Mouse (Mus musculus): ENCODE results near the gene Ntng1. TPM values are rescaled to one million over a fixed set of nuclear protein-coding genes. Genes with fewer than 3 reads are reported as not detected.
A peak's percentile ranks its signal among the peaks of the same experiment; 100 is the strongest.

Gene Ntng1
- polyA plus RNA-seq, 1 experiment = 13.6 TPM

DNA sequence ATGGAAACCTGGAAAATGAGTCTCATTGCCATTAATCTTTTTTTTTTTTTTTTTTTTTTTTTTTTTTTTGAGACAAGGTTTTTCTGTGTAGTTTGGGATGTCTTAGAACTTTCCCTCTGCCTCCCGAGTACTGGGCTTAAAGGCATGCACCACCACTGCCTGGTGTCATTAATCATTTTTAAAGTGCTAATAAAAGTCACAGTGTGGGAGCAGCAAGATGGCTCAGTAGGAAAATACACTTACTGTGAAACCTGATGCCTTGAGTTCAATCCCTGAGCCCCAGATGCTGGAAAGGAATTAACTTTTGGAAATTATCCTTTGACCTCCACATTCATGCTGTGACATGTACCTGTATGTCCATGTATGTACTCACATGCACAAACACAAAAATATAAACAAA lies 253.2 kb downstream of the Ntng1 start:
- Histone ChIP-seq H3K27ac (ENCODE audit: insufficient read depth, low read length) (no peak overlapping the region), H3K4me1 (ENCODE audit: control insufficient read depth, insufficient read depth, low read length) (no peaks in the 10 kb centered on the region), H3K4me3 (ENCODE audit: insufficient read depth, low read length) (no peak overlapping the region)
- no peak for TF ChIP-seq POLR2A (IDR thresholded peaks at IDR 0.05; ENCODE audit: extremely low read depth, insufficient read depth, low read length)
- TF ChIP-seq CTCF (IDR thresholded peaks at IDR 0.05; ENCODE audit: extremely low read depth, insufficient read depth, low read length) = no peak

DNA sequence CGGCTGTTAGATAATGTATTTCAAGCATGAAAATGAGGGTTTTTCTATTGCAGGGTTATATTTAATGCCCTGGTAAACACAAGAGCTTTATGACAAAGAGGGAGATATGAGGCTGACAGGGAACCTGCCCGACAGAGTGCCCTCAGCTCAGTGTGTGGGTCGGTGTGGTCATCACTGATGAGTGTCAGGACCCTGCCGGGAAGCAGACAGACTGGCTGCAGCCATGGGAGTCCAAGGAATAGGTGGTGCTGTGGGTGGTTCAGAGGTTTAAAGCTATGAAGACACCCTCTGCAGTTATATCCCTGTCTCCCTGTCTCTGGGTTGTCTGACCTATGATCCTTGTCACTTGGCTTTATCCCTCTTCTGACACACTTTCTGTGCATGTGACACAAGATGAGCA lies 258.1 kb downstream of the Ntng1 start:
- Histone ChIP-seq H3K27ac (ENCODE audit: insufficient read depth, low read length) (no peak overlapping the region), H3K4me1 (ENCODE audit: control insufficient read depth, insufficient read depth, low read length) (no peaks in the 10 kb centered on the region), H3K4me3 (ENCODE audit: insufficient read depth, low read length) (no peak overlapping the region)
- TF ChIP-seq CTCF (IDR thresholded peaks at IDR 0.05; ENCODE audit: extremely low read depth, insufficient read depth, low read length) = no peak
- TF ChIP-seq POLR2A (IDR thresholded peaks at IDR 0.05; ENCODE audit: extremely low read depth, insufficient read depth, low read length) = no peak

- TF ChIP-seq CTCF (IDR thresholded peaks at IDR 0.05; ENCODE audit: extremely low read depth, insufficient read depth, low read length) (no peak), POLR2A (IDR thresholded peaks at IDR 0.05; ENCODE audit: extremely low read depth, insufficient read depth, low read length) (no peak)
- Histone ChIP-seq H3K4me3 (ENCODE audit: insufficient read depth, low read length) (no peak overlapping the region), H3K4me1 (ENCODE audit: control insufficient read depth, insufficient read depth, low read length) (no peaks in the 10 kb centered on the region), H3K27ac (ENCODE audit: insufficient read depth, low read length) (no peak overlapping the region)
Measured at GRCm38 (mm10) chr3:109879061-109879460, 264.8 kb downstream of the Ntng1 start.

- Histone ChIP-seq H3K4me3 (ENCODE audit: insufficient read depth, low read length) (no peak overlapping the region), H3K4me1 (ENCODE audit: control insufficient read depth, insufficient read depth, low read length) (no peaks in the 10 kb centered on the region), H3K27ac (ENCODE audit: insufficient read depth, low read length) (no peak overlapping the region)
- TF ChIP-seq CTCF (IDR thresholded peaks at IDR 0.05; ENCODE audit: extremely low read depth, insufficient read depth, low read length) (no peak), POLR2A (IDR thresholded peaks at IDR 0.05; ENCODE audit: extremely low read depth, insufficient read depth, low read length) (no peak)
Measured at GRCm38 (mm10) chr3:109871986-109872385, 271.8 kb downstream of the Ntng1 start.

- Histone ChIP-seq H3K4me3 (ENCODE audit: insufficient read depth, low read length) (no peak overlapping the region), H3K27ac (ENCODE audit: insufficient read depth, low read length) (no peak overlapping the region), H3K4me1 (ENCODE audit: control insufficient read depth, insufficient read depth, low read length) (peaks cover 1% of the 10 kb centered on the region; the same call in 1 of the 2 replicates)
- TF ChIP-seq CTCF (IDR thresholded peaks at IDR 0.05; ENCODE audit: extremely low read depth, insufficient read depth, low read length) (no peak), POLR2A (IDR thresholded peaks at IDR 0.05; ENCODE audit: extremely low read depth, insufficient read depth, low read length) (no peak)
Measured at GRCm38 (mm10) chr3:109858276-109858675, 285.5 kb downstream of the Ntng1 start.

DNA sequence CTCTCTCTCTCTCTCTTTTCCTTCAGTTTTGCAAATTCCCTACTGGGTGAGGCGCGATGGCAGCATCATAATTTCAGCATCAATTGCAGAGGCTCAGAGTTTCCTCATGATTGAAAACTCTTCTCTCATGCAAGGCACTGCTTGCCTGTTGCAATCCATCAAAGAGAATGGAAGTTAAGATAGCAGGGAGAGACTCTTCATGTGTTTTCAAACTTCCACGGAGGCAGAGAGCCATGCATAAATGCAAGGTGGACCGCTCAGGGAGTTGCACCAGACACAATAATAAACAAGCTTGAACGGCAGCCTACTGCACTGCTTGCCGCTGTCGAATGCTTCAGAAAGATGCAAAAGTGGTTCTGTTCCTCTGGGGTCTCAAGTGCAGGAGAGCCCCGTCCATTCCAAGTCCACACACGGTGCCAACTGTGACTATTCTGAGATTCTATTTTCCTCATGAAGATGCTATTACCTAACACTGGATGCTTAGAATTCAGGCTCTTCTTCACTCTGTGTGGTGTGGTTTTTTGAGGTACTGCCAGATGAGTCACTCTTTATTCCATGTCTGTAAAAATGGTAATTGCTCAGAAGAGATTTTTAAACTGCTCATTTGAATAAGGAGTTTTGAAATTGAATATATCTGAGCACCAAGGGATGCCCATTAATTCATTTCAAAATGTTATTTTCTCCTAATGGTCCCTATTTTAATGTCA lies 289.2 kb downstream of the Ntng1 start:
- peaks cover 1% of the 10 kb centered on the region; the same call in 1 of the 2 replicates for H3K4me1 ChIP-seq (ENCODE audit: control insufficient read depth, insufficient read depth, low read length)
- peak overlapping the region; percentile 10 for H3K27ac ChIP-seq (ENCODE audit: insufficient read depth, low read length)
- no peak overlapping the region for H3K4me3 ChIP-seq (ENCODE audit: insufficient read depth, low read length)
- TF ChIP-seq CTCF (IDR thresholded peaks at IDR 0.05; ENCODE audit: extremely low read depth, insufficient read depth, low read length) (no peak), POLR2A (IDR thresholded peaks at IDR 0.05; ENCODE audit: extremely low read depth, insufficient read depth, low read length) (no peak)

DNA sequence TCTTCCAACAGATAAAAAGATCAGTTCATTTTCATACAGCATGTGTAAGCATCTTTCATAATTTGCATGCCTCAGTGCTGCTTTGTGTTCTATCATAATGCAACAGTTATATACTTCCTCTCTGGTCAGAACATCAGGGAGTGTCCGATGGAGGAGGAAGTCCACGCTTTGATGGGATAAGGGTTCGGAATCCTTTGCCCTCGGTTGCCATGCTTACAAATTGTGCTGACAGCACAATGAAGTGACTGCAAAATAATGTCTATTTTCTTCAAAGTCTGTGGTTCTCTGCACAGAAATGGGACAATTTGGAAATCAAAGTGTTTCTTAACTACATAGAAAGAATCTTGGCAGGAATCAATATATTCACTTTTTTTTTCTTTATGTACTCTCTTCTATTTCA lies 297.2 kb downstream of the Ntng1 start:
- Histone ChIP-seq H3K4me1 (ENCODE audit: control insufficient read depth, insufficient read depth, low read length) (no peaks in the 10 kb centered on the region), H3K4me3 (ENCODE audit: insufficient read depth, low read length) (no peak overlapping the region), H3K27ac (ENCODE audit: insufficient read depth, low read length) (no peak overlapping the region)
- TF ChIP-seq CTCF (IDR thresholded peaks at IDR 0.05; ENCODE audit: extremely low read depth, insufficient read depth, low read length) (no peak), POLR2A (IDR thresholded peaks at IDR 0.05; ENCODE audit: extremely low read depth, insufficient read depth, low read length) (no peak)

DNA sequence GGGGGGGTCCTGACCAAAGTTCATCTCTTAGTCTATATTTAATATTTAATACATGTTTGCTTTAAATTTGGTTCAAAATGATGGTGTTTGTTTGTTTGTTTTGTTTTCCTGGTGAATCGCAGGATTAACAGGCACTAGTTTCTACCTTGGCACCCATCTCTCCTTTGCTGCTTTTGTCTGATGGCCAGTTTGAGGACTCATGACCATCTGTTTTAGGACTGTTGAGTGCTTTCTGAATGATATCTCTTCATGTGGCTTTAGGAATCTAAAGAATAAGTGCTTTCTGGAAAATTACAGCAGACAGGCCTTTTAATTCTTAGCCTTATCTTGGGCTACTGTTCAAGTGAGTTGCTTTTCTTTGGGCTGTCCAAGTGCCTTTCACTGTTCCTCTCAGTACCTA lies 318.0 kb downstream of the Ntng1 start:
- Histone ChIP-seq H3K4me3 (ENCODE audit: insufficient read depth, low read length) (no peak overlapping the region), H3K27ac (ENCODE audit: insufficient read depth, low read length) (no peak overlapping the region), H3K4me1 (ENCODE audit: control insufficient read depth, insufficient read depth, low read length) (no peaks in the 10 kb centered on the region)
- no peak for TF ChIP-seq CTCF (IDR thresholded peaks at IDR 0.05; ENCODE audit: extremely low read depth, insufficient read depth, low read length)
- TF ChIP-seq POLR2A (IDR thresholded peaks at IDR 0.05; ENCODE audit: extremely low read depth, insufficient read depth, low read length) = no peak

GRCm38 (mm10) chr3:109822803-109823474 lies 320.9 kb downstream of the Ntng1 start:
- no peak overlapping the region for H3K4me3 ChIP-seq (ENCODE audit: insufficient read depth, low read length)
- H3K4me1 ChIP-seq (ENCODE audit: control insufficient read depth, insufficient read depth, low read length) = no peaks in the 10 kb centered on the region
- TF ChIP-seq CTCF (IDR thresholded peaks at IDR 0.05; ENCODE audit: extremely low read depth, insufficient read depth, low read length) (no peak), POLR2A (IDR thresholded peaks at IDR 0.05; ENCODE audit: extremely low read depth, insufficient read depth, low read length) (no peak)
- no peak overlapping the region for H3K27ac ChIP-seq (ENCODE audit: insufficient read depth, low read length)

All from cortical plate, adult 2 months (tissue).